Mouse (Mus musculus): ENCODE results near the gene Ears2. TPM values are rescaled to one million over a fixed set of nuclear protein-coding genes. Genes with fewer than 3 reads are reported as not detected.
A peak's percentile ranks its signal among the peaks of the same experiment; 100 is the strongest.

The Ears2 gene
- total and polyA plus RNA-seq, 2 experiments: 9.8 to 15.2 TPM

DNA sequence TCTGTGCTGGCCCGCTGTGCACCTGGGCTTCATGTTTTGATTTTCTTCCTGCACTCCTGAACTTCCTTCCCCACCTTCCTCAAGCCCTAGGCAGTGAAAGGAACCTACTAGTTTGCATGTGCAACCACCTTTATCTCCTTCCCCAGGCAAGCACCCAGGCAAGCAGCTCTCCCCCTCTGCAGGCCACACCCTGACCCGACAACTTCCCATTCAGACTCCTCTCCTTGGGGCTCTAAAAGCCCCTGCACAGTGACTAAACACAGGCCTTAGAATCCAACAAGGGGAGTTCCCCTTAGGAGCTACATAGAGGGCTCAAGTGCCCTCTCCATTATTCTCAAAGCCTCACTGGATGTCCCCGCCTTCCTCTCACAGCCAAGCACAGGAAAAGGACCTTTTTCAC, 48.8 kb downstream of the Ears2 start:
- H3K4me3 ChIP-seq (ENCODE audit: insufficient read depth, low read depth, low read length): no peak overlapping the region
- no peaks in the 10 kb centered on the region for H3K36me3 ChIP-seq (ENCODE audit: control insufficient read depth, insufficient read depth, low read length)
- peaks cover 18% of the 10 kb centered on the region; the same call in 1 of the 2 replicates for H3K79me2 ChIP-seq (ENCODE audit: control insufficient read depth, insufficient read depth, low read length)
- no peak for DNase-seq (ENCODE audit: extremely low read depth, low read depth, low spot score)
- TF ChIP-seq POLR2A (IDR thresholded peaks at IDR 0.05; ENCODE audit: extremely low read depth, insufficient read depth, low read length): no peak
- no peak for TF ChIP-seq CTCF (IDR thresholded peaks at IDR 0.05; ENCODE audit: low read depth, low read length)
- H3K4me1 ChIP-seq (ENCODE audit: control insufficient read depth, insufficient read depth, low read length): peaks cover 13% of the 10 kb centered on the region
- H3K27ac ChIP-seq (replicated peaks; ENCODE audit: insufficient read depth, low read depth, low read length): no peak overlapping the region
- H3K27me3 ChIP-seq (ENCODE audit: control insufficient read depth, insufficient read depth, low read length): no peaks in the 10 kb centered on the region
- H3K9ac ChIP-seq (ENCODE audit: low read depth, low read length): no peak overlapping the region
- 85% methylated on average over 3 of the region's 3 CpGs for WGBS

DNA sequence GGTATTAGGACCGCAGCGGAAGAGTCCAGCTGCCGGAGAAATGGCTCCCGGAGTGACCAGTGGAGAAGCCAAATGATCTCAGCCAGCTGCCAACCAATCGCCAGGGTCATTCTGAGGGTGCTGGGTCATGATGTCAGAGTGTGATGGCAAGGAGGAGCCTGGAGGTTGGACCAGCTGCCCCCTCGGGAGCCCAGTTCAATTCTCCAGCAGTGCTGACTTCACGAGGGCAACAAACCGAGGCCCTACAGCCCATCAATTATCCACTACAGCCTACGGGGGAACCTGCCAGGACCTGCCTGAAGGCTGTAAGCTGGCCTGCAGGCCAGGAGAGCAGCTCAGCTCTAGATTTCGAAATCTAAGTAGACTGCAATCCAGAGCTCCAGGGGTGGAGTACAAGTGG, 51.3 kb downstream of the Ears2 start:
- Histone ChIP-seq H3K27ac (replicated peaks; ENCODE audit: insufficient read depth, low read depth, low read length) (peak overlapping the region; percentile 81), H3K36me3 (ENCODE audit: control insufficient read depth, insufficient read depth, low read length) (no peaks in the 10 kb centered on the region), H3K79me2 (ENCODE audit: control insufficient read depth, insufficient read depth, low read length) (peaks cover 18% of the 10 kb centered on the region; the same call in 1 of the 2 replicates), H3K9ac (ENCODE audit: low read depth, low read length) (no peak overlapping the region), H3K4me1 (ENCODE audit: control insufficient read depth, insufficient read depth, low read length) (peaks cover 13% of the 10 kb centered on the region), H3K27me3 (ENCODE audit: control insufficient read depth, insufficient read depth, low read length) (no peaks in the 10 kb centered on the region), H3K4me3 (ENCODE audit: insufficient read depth, low read depth, low read length) (0 out of 2 replicates have a peak overlapping the region, but pooled peaks have one; percentile 26)
- 0 out of 2 replicates have a peak, but pooled peaks have one; percentile 9 for TF ChIP-seq POLR2A (IDR thresholded peaks at IDR 0.05; ENCODE audit: extremely low read depth, insufficient read depth, low read length)
- TF ChIP-seq CTCF (IDR thresholded peaks at IDR 0.05; ENCODE audit: low read depth, low read length): no peak
- DNase-seq (ENCODE audit: extremely low read depth, low read depth, low spot score): peak; percentile 93
- WGBS: 24% methylated on average over 10 of the region's 10 CpGs

DNA sequence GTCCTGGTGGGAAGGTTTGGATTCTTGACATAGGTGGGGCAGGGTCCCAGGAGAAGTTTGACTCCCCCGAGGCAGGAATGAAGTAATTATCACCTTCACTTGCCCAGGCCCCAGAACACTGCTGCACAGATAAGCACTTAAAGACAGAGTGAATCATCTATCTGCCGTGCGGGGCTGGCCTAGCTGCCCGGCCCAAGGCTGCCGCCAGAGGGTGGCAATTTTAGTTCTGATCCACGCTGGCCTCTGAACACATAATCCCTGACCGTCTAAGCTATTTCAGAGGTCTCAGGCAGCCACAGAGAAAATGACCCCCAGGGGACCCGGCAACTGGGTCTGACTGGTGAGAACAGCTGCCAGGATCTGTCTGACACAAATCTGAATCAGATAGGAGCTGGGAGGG, 52.0 kb downstream of the Ears2 start:
- Histone ChIP-seq H3K9ac (ENCODE audit: low read depth, low read length) (peak overlapping the region; percentile 33), H3K79me2 (ENCODE audit: control insufficient read depth, insufficient read depth, low read length) (peaks cover 16% of the 10 kb centered on the region; the same call in 1 of the 2 replicates), H3K27ac (replicated peaks; ENCODE audit: insufficient read depth, low read depth, low read length) (peak overlapping the region; percentile 81), H3K4me1 (ENCODE audit: control insufficient read depth, insufficient read depth, low read length) (peaks cover 11% of the 10 kb centered on the region), H3K27me3 (ENCODE audit: control insufficient read depth, insufficient read depth, low read length) (no peaks in the 10 kb centered on the region), H3K36me3 (ENCODE audit: control insufficient read depth, insufficient read depth, low read length) (no peaks in the 10 kb centered on the region), H3K4me3 (ENCODE audit: insufficient read depth, low read depth, low read length) (no peak overlapping the region)
- DNase-seq (ENCODE audit: extremely low read depth, low read depth, low spot score): peak; percentile 54
- TF ChIP-seq POLR2A (IDR thresholded peaks at IDR 0.05; ENCODE audit: extremely low read depth, insufficient read depth, low read length) (no peak), CTCF (IDR thresholded peaks at IDR 0.05; ENCODE audit: low read depth, low read length) (peak; percentile 53)
- WGBS: 47% methylated on average over 8 of the region's 8 CpGs

DNA sequence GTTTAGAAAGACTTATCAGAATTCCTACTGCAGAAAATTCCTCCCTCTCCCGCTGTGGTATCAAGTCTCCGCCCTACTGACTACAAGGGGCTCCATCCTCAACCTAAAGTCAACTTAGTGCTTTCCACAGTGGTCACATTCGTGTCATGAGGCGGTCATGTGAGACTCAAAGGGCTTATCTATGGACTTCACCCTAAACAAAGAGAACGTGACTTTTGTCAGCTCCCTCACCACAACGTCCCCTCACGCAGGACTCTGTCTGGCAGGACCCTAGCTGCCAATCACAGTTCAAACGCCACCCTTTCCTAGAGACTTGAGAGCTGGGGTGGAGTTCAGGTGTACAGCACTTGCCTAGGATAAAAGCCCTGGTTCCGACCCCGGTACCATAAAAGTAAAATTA, 54.1 kb downstream of the Ears2 start:
- Histone ChIP-seq H3K27me3 (ENCODE audit: control insufficient read depth, insufficient read depth, low read length) (no peaks in the 10 kb centered on the region), H3K36me3 (ENCODE audit: control insufficient read depth, insufficient read depth, low read length) (no peaks in the 10 kb centered on the region), H3K27ac (replicated peaks; ENCODE audit: insufficient read depth, low read depth, low read length) (no peak overlapping the region), H3K4me1 (ENCODE audit: control insufficient read depth, insufficient read depth, low read length) (peaks cover 10% of the 10 kb centered on the region), H3K79me2 (ENCODE audit: control insufficient read depth, insufficient read depth, low read length) (peaks cover 8% of the 10 kb centered on the region; the same call in 1 of the 2 replicates), H3K4me3 (ENCODE audit: insufficient read depth, low read depth, low read length) (no peak overlapping the region), H3K9ac (ENCODE audit: low read depth, low read length) (no peak overlapping the region)
- no peak for DNase-seq (ENCODE audit: extremely low read depth, low read depth, low spot score)
- whole genome bisulfite sequencing: 73% methylated on average over 10 of the region's 10 CpGs
- TF ChIP-seq POLR2A (IDR thresholded peaks at IDR 0.05; ENCODE audit: extremely low read depth, insufficient read depth, low read length) (no peak), CTCF (IDR thresholded peaks at IDR 0.05; ENCODE audit: low read depth, low read length) (no peak)

DNA sequence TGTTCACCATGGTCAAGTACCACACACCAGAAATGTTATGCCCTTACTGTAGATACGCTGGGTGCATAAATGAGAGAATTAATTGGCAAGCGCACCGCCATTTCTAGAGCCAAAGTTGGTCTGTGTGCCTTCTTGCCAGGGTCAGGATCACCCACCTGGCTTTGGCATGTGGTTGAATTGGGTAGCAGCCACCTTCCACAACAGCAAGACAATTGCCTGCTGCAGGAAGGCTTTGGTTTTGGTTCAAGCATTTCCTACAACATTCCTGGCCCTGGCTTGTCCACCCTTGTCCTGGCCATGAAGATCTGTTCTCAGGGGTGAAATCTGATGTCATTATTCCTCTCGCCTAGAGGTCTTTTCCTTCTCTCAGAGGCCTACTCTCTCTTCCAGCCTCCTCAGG, 54.7 kb downstream of the Ears2 start:
- no peak for DNase-seq (ENCODE audit: extremely low read depth, low read depth, low spot score)

DNA sequence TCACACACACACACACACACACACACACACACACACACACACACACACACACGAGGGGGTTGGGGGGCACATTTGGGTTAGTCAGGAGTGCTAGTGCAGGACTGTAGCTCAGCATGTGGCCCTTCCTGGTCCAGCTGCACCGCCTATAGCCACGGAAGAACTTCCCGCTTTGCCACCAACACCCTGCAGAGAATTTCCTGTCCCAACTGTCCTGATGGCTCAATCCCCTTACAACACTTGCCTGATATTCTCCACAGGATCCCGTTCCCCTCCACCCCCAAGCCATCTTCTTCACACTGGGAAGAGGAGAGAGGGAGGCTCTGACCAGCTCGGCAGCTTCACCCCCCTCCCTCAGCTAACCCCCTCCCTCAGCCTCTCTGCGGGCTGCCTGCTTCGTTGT, 66.7 kb downstream of the Ears2 start:
- 83% methylated on average over 8 of the region's 8 CpGs for WGBS
- peaks cover 26% of the 10 kb centered on the region for H3K36me3 ChIP-seq (ENCODE audit: control insufficient read depth, insufficient read depth, low read length)

More for the DNA sequence above, 54.7 kb downstream of the Ears2 start:
- TF ChIP-seq POLR2A (IDR thresholded peaks at IDR 0.05; ENCODE audit: extremely low read depth, insufficient read depth, low read length): no peak
- no peak for TF ChIP-seq CTCF (IDR thresholded peaks at IDR 0.05; ENCODE audit: low read depth, low read length)
- Histone ChIP-seq H3K79me2 (ENCODE audit: control insufficient read depth, insufficient read depth, low read length) (peaks cover 6% of the 10 kb centered on the region; the same call in 1 of the 2 replicates), H3K27me3 (ENCODE audit: control insufficient read depth, insufficient read depth, low read length) (no peaks in the 10 kb centered on the region), H3K4me3 (ENCODE audit: insufficient read depth, low read depth, low read length) (no peak overlapping the region), H3K4me1 (ENCODE audit: control insufficient read depth, insufficient read depth, low read length) (peaks cover 10% of the 10 kb centered on the region), H3K36me3 (ENCODE audit: control insufficient read depth, insufficient read depth, low read length) (no peaks in the 10 kb centered on the region), H3K27ac (replicated peaks; ENCODE audit: insufficient read depth, low read depth, low read length) (no peak overlapping the region), H3K9ac (ENCODE audit: low read depth, low read length) (no peak overlapping the region)
- over 99% methylated on average over 4 of the region's 4 CpGs for WGBS

More for the DNA sequence above, 66.7 kb downstream of the Ears2 start:
- no peaks in the 10 kb centered on the region for H3K4me1 ChIP-seq (ENCODE audit: control insufficient read depth, insufficient read depth, low read length)
- TF ChIP-seq CTCF (IDR thresholded peaks at IDR 0.05; ENCODE audit: low read depth, low read length) (no peak), POLR2A (IDR thresholded peaks at IDR 0.05; ENCODE audit: extremely low read depth, insufficient read depth, low read length) (no peak)
- H3K79me2 ChIP-seq (ENCODE audit: control insufficient read depth, insufficient read depth, low read length): no peaks in the 10 kb centered on the region
- no peaks in the 10 kb centered on the region; the same call in 1 of the 2 replicates for H3K27me3 ChIP-seq (ENCODE audit: control insufficient read depth, insufficient read depth, low read length)
- no peak overlapping the region for H3K9ac ChIP-seq (ENCODE audit: low read depth, low read length)
- H3K4me3 ChIP-seq (ENCODE audit: insufficient read depth, low read depth, low read length): no peak overlapping the region
- no peak overlapping the region for H3K27ac ChIP-seq (replicated peaks; ENCODE audit: insufficient read depth, low read depth, low read length)
- no peak for DNase-seq (ENCODE audit: extremely low read depth, low read depth, low spot score)

All from liver, adult 2 months (tissue).